Mouse (Mus musculus) hindbrain, postnatal 0 days (tissue): Measurements from ENCODE around the gene Elp4. TPM values are rescaled to one million over a fixed set of nuclear protein-coding genes. Genes with fewer than 3 reads are reported as not detected.

Source experiments
- ATAC-seq: fragments of 200-750 bp; cut with Nextera tagmentation; 2 replicates; pipeline ENCODE4 v1.8.0; 2017; ENCODE audit warnings: mild to moderate bottlenecking, moderate TSS enrichment, moderate library complexity
- DNase-seq: peaks from one replicate; pipeline ENCODE4 v3.0.0-alpha.2; 2015; ENCODE audit warnings: low spot score
- H3K27ac ChIP-seq: fragments of 300-500 bp; sonication (generic); 2 replicates; pipeline ENCODE4 v1.5.1; 2014; ENCODE audit warnings: mild to moderate bottlenecking
- H3K27me3 ChIP-seq: fragments of 300-500 bp; sonication (generic); 2 replicates; pipeline ENCODE4 v1.6.1; 2014; ENCODE audit warnings: low read length, mixed read lengths; ENCODE audit not compliant: insufficient read depth
- H3K36me3 ChIP-seq: fragments of 300-500 bp; sonication (generic); 2 replicates; pipeline ENCODE4 v1.6.1; 2014; ENCODE audit warnings: low read length, mixed read lengths; ENCODE audit not compliant: insufficient read depth
- H3K4me1 ChIP-seq: fragments of 300-500 bp; sonication (generic); 2 replicates; pipeline ENCODE4 v1.6.1; 2014; ENCODE audit warnings: antibody characterized with exemption, low read length, mixed read lengths; ENCODE audit not compliant: insufficient read depth
- H3K4me2 ChIP-seq: fragments of 300-500 bp; sonication (generic); 2 replicates; pipeline ENCODE4 v1.6.1; 2014; ENCODE audit warnings: low read depth, mild to moderate bottlenecking, low read length, moderate library complexity, mixed read lengths
- H3K4me3 ChIP-seq: fragments of 300-500 bp; sonication (generic); 2 replicates; pipeline ENCODE4 v1.5.1; 2014; ENCODE audit warnings: low read length
- H3K9ac ChIP-seq: fragments of 300-500 bp; sonication (generic); replicated peaks from 2 replicates; pipeline ENCODE4 v1.6.1; 2014; ENCODE audit warnings: mild to moderate bottlenecking, low read length, moderate library complexity, mixed read lengths
- H3K9me3 ChIP-seq: fragments of 300-500 bp; sonication (generic); 2 replicates; pipeline ENCODE4 v1.6.1; 2016; ENCODE audit warnings: low read length, mixed read lengths
- CTCF ChIP-seq: IDR thresholded peaks from 2 replicates; pipeline ENCODE4 v1.5.1; 2016; ENCODE audit warnings: antibody characterized with exemption, control low read depth, low read depth
- WGBS: fragments of 180-500 bp; shearing (Covaris S2); extraction: QIAGEN DNeasy Blood & Tissue Kit; methylation state at CpG from one replicate; pipeline ENCODE4 v1.1.7; 2014; 5-methylcytosine and 5-hydroxymethylcytosine counted together
- polyA plus RNA-seq: library from polyadenylated mRNA; unstranded; fragments of >200 nt; fragmentation: Nextera tagmentation; extraction: Ambion mirVana; gene quantifications from 2 replicates; pipeline ENCODE4 v1.2.1, GENCODE M21; 2015
- total RNA-seq: library from RNA; depleted of rRNA; stranded (reverse); fragments of >200 nt; gene quantifications from 2 replicates; pipeline ENCODE4 v1.2.3, GENCODE M21; 2014

Gene Elp4
- total and polyA plus RNA-seq, 2 experiments from 2014 or later, result 15.9 to 31.0 TPM

DNA sequence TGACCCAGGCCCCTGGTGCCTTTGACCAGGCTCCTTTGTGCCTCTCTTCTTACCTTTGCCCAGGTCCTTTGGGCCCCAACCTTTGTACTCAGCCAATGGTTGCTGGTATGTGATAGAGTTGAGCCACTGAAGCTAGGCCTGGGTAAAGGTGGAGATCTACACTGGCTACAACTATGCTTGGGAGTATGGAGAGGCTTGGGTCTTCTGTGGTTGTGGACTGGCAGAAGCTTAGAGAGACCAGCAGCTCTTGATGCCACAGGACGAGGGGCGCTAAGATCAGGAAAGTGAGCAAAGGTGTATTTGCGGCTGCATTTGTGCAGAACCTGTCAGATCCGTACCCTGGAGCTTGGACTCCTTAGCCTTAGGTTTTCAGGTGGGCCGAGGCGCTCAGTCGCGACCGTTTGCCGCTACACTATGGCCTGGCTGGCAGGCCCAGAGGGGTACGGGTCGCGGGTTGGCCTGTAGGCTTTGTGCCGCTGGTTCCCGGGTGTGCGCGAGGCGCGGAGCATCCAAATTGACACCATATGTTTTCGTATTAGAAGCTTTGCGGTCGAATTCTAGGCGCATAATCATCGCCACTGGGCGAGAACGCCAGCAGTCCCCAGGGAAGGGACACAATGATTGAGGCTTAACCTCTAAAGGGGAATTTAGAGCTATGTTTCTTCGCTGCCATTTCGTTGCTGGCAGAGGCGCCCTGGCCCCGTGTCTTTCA lies 223.2 kb downstream of the Elp4 start:
- 0 out of 2 replicates have a peak, but pooled peaks have one; percentile 1 for ATAC-seq
- peak; percentile 72 for DNase-seq

DNA sequence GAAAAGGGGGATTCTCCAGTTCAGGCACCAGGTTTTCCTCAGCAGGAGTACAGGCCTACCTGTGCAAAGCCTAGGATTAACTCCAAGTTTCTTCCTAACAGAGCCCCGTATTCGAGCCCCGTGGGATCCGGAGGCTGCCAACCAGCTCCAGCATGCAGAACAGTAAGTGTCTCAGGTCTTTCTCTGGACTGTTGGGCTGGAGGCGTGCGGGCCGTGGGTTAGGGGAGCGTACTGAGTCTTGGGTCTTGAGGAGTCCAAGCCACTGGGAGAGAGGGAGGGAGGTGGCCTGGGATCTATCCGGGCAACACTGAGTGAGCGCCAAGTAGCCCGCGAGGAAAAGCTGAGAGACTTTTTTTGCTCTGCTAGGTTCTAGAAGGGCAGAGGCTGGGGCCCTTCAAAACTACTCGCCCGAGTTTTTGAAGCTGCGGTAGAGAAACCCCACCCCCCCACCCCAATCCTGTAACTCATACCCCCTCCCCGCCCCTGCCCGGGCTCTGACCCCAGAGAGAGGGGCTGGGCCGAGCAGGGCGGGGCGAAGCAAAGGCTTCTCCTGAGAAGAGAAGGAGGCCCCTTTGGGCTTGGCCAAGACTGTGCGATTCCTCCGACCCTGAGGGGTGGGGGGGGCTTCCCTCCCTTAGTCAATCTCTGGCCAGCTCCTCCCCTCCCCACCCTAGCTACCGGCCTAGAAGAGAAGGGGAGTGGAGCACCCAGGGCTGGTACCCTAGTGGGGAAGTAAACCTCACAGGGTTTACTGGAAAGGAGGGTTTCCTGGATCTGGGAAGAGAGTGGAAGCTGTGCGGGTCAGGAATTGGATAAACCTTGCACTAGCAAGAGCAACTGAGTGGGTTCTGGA lies 224.0 kb downstream of the Elp4 start:
- H3K4me1 ChIP-seq, result no peaks in the 10 kb centered on the region
- ATAC-seq (peak; percentile 77), DNase-seq (peak; percentile 70)
- H3K27me3 ChIP-seq, result peaks cover 11% of the 10 kb centered on the region; the same call in 1 of the 2 replicates
- H3K4me3 ChIP-seq, result peak overlapping the region; percentile 60
- no peaks in the 10 kb centered on the region for H3K9me3 ChIP-seq
- H3K9ac ChIP-seq, result peak overlapping the region; percentile 45
- H3K36me3 ChIP-seq, result no peaks in the 10 kb centered on the region
- 11% methylated on average over 24 of the region's 24 CpGs for WGBS
- H3K4me2 ChIP-seq, result peak overlapping the region; percentile 65
- H3K27ac ChIP-seq, result peak overlapping the region; percentile 81
- TF ChIP-seq CTCF, result no peak

More for the DNA sequence above, 223.2 kb downstream of the Elp4 start:
- H3K9me3 ChIP-seq, result no peaks in the 10 kb centered on the region
- H3K9ac ChIP-seq, result peak overlapping the region; percentile 45
- H3K4me2 ChIP-seq, result peak overlapping the region; percentile 65
- H3K27ac ChIP-seq, result peak overlapping the region; percentile 81
- WGBS, result 8% methylated on average over 30 of the region's 30 CpGs
- no peaks in the 10 kb centered on the region for H3K4me1 ChIP-seq
- TF ChIP-seq CTCF, result no peak
- no peaks in the 10 kb centered on the region for H3K36me3 ChIP-seq
- peak overlapping the region; percentile 60 for H3K4me3 ChIP-seq
- H3K27me3 ChIP-seq, result peaks cover 11% of the 10 kb centered on the region; the same call in 1 of the 2 replicates

DNA sequence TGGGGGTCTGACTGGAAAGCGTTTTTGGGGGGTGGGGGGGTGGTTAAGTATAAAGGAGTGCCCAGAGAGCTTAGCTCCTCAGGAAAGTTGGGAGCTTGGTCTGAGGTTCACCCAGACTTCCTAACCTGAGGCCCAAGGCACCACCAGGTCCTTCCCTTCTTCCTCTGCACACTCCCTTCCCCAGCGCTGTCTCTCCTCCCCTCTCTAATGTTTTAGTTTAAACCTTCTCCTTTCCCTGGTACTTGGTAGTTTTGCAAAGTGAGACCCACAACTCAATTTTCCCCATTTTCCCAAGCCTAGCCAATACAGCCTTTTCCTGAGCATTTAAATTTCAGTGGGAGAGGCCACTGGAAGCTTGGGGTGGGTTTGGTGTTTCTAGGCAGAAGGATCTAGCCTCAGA lies 225.0 kb downstream of the Elp4 start:
- Histone ChIP-seq H3K27ac (peak overlapping the region; percentile 81), H3K9me3 (no peaks in the 10 kb centered on the region), H3K27me3 (peaks cover 11% of the 10 kb centered on the region; the same call in 1 of the 2 replicates), H3K9ac (peak overlapping the region; percentile 45), H3K36me3 (no peaks in the 10 kb centered on the region), H3K4me2 (peak overlapping the region; percentile 65), H3K4me1 (no peaks in the 10 kb centered on the region), H3K4me3 (peak overlapping the region; percentile 60)
- TF ChIP-seq CTCF, result no peak
- ATAC-seq (no peak), DNase-seq (no peak)
- 9% methylated on average over 2 of the region's 2 CpGs for WGBS

DNA sequence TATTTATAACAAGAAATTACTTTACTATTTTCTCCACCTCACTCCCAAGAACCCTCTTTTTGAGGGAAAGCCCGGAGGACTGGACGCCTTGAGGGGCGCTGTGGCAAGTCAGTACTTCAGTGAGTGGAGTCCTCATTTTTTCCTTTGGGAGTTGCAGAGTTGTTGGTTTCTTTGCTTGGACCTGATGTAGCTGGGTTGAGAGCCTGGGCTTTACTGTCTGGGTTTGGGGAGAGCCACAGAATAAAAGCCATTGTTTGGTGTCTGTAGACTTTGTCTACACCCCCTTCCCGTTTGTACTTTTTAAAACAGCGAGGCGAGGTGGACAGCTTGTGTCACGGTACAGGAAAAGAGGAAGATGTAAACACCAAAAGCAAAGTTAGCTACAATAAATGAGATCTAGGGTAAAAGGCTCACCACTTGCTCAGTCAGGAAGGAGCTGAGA lies 225.5 kb downstream of the Elp4 start:
- 14% methylated on average over 7 of the region's 7 CpGs for WGBS

DNA sequence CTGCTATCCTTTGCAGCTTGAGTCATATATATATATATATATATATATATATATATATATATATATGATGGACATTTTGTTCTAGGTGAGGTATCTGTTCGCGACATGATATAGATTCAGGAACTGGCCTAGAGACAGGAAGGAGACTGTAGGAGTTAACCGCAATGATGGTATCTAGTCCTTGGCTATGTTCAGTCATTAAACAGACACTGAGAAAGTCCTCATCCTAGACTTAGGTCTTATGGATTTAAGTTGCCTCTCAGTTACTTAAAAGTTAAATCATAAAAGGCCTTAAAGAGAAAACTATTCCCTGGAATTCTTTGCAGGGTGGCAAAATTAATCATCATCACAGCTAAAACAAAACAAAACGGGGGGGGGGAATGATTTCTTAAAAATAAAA lies 226.1 kb downstream of the Elp4 start:
- Histone ChIP-seq H3K36me3 (no peaks in the 10 kb centered on the region), H3K9ac (peak overlapping the region; percentile 45), H3K27me3 (peaks cover 20% of the 10 kb centered on the region), H3K4me1 (peaks cover 4% of the 10 kb centered on the region; the same call in 1 of the 2 replicates), H3K4me2 (peak overlapping the region; percentile 65), H3K4me3 (peak overlapping the region; percentile 60), H3K27ac (peak overlapping the region; percentile 81), H3K9me3 (no peaks in the 10 kb centered on the region)
- peak; percentile 21 for DNase-seq
- WGBS, result 16% methylated on average over 4 of the region's 4 CpGs
- no peak for TF ChIP-seq CTCF
- ATAC-seq, result no peak

More for the DNA sequence above, 225.5 kb downstream of the Elp4 start:
- H3K9me3 ChIP-seq, result no peaks in the 10 kb centered on the region
- peak overlapping the region; percentile 60 for H3K4me3 ChIP-seq
- peak overlapping the region; percentile 81 for H3K27ac ChIP-seq
- H3K9ac ChIP-seq, result peak overlapping the region; percentile 45
- no peaks in the 10 kb centered on the region for H3K36me3 ChIP-seq
- TF ChIP-seq CTCF, result 0 out of 2 replicates have a peak, but pooled peaks have one; percentile 2
- no peaks in the 10 kb centered on the region for H3K4me1 ChIP-seq
- ATAC-seq (no peak), DNase-seq (no peak)
- H3K4me2 ChIP-seq, result peak overlapping the region; percentile 65
- H3K27me3 ChIP-seq, result peaks cover 14% of the 10 kb centered on the region; the same call in 1 of the 2 replicates

DNA sequence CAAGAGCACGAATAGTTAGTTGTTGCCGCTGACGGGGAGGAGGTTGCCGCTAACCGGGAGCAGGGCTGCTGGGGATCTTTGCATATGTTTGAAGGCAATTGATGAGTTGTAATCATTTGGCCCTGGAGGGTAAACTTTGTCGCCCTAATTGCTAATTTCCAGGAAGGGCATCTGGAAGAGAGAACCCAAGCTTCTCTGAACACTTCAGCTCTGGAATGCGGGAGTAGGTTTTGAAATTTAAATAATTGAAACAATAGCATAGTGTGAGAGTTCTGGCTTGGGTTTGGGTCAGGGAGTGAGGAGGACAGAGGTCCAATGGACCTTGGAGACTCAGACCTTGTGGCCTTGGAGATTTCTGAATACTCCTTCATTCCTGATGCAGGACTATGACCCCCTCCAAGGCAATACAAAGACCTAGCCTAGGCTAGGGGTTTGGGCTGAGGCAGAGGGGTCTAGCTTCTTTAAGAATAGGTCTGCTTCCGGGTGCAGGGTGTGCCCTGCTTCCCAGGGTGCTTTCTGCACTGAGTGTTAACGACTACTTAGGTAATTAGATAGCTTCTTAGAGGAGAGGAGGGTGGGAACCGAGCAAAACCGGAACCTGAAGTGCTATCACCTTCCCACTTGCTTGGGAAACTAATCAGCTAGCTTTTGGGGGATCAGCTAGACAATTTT lies 226.8 kb downstream of the Elp4 start:
- peak overlapping the region; percentile 84 for H3K9ac ChIP-seq
- 5% methylated on average over 11 of the region's 11 CpGs for WGBS
- peak overlapping the region; percentile 65 for H3K4me2 ChIP-seq
- no peaks in the 10 kb centered on the region for H3K36me3 ChIP-seq
- no peak for TF ChIP-seq CTCF
- peak overlapping the region; percentile 86 for H3K27ac ChIP-seq
- no peaks in the 10 kb centered on the region for H3K9me3 ChIP-seq
- peaks cover 4% of the 10 kb centered on the region; the same call in 1 of the 2 replicates for H3K4me1 ChIP-seq
- peak overlapping the region; percentile 60 for H3K4me3 ChIP-seq
- ATAC-seq (no peak), DNase-seq (peak; percentile 11)
- peaks cover 20% of the 10 kb centered on the region for H3K27me3 ChIP-seq
